Mouse (Mus musculus): ENCODE measurements around the gene Ctrc. TPM values are rescaled to one million over a fixed set of nuclear protein-coding genes. Genes with fewer than 3 reads are reported as not detected.

The Ctrc gene
- polyA plus RNA-seq, 1 experiment from 2014 or later, result 0.42 TPM

DNA sequence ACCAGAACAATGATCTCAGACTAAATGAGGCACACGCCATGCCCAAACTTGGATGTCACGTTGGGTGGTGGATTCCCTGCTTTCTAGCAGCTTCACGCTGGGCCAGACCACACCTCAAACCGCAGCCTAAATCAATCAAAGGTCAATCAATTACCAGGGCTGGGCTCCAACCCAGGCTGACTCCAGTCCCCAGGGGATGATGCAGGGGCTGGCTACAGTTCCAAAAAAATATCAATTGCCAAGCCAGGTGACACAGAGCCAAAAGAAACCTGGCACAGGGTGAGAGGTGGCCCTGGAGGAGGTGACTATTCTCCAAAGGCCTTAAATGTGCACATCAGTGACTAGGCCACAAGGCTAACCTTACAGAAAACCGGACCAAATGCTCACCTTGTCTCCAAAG, 19.4 kb upstream of the Ctrc start:
- H3K4me3 ChIP-seq (replicated peaks), result no peak overlapping the region
- no peaks in the 10 kb centered on the region for H3K9me3 ChIP-seq
- no peak overlapping the region for H3K27ac ChIP-seq
- H3K27me3 ChIP-seq (replicated peaks), result no peaks in the 10 kb centered on the region
- no peak overlapping the region for H3K4me2 ChIP-seq
- no peak for ATAC-seq (ENCODE audit: insufficient read depth, low FRiP score, low read depth)
- peaks cover 11% of the 10 kb centered on the region for H3K36me3 ChIP-seq
- H3K9ac ChIP-seq, result no peak overlapping the region
- peaks cover 61% of the 10 kb centered on the region for H3K4me1 ChIP-seq
- 87% methylated on average over 5 of the region's 5 CpGs for WGBS

- H3K9ac ChIP-seq, result no peak overlapping the region
- peaks cover 14% of the 10 kb centered on the region for H3K36me3 ChIP-seq
- no peaks in the 10 kb centered on the region for H3K27me3 ChIP-seq (replicated peaks)
- H3K4me2 ChIP-seq, result no peak overlapping the region
- no peak overlapping the region for H3K4me3 ChIP-seq (replicated peaks)
- no peak overlapping the region for H3K27ac ChIP-seq
- peaks cover 63% of the 10 kb centered on the region for H3K4me1 ChIP-seq
- ATAC-seq (ENCODE audit: insufficient read depth, low FRiP score, low read depth), result no peak
- H3K9me3 ChIP-seq, result no peaks in the 10 kb centered on the region
- WGBS, result 88% methylated on average over 5 of the region's 5 CpGs
Measured at GRCm38 (mm10) chr4:141865006-141865405, 18.8 kb upstream of the Ctrc start.

GRCm38 (mm10) chr4:141864506-141864905, 18.3 kb upstream of the Ctrc start:
- ATAC-seq (ENCODE audit: insufficient read depth, low FRiP score, low read depth), result no peak
- Histone ChIP-seq H3K9ac (no peak overlapping the region), H3K27ac (no peak overlapping the region), H3K4me3 (replicated peaks) (no peak overlapping the region), H3K36me3 (peaks cover 18% of the 10 kb centered on the region), H3K4me2 (no peak overlapping the region), H3K27me3 (replicated peaks) (no peaks in the 10 kb centered on the region), H3K4me1 (peaks cover 58% of the 10 kb centered on the region), H3K9me3 (no peaks in the 10 kb centered on the region)
- 92% methylated on average over 8 of the region's 8 CpGs for WGBS

GRCm38 (mm10) chr4:141863726-141864280, 17.6 kb upstream of the Ctrc start:
- peaks cover 54% of the 10 kb centered on the region for H3K4me1 ChIP-seq
- no peaks in the 10 kb centered on the region for H3K9me3 ChIP-seq
- no peak overlapping the region for H3K4me2 ChIP-seq
- no peak overlapping the region for H3K9ac ChIP-seq
- no peak for ATAC-seq (ENCODE audit: insufficient read depth, low FRiP score, low read depth)
- no peak overlapping the region for H3K27ac ChIP-seq
- H3K4me3 ChIP-seq (replicated peaks), result no peak overlapping the region
- H3K27me3 ChIP-seq (replicated peaks), result no peaks in the 10 kb centered on the region
- H3K36me3 ChIP-seq, result peaks cover 24% of the 10 kb centered on the region
- 81% methylated on average over 7 of the region's 7 CpGs for WGBS

GRCm38 (mm10) chr4:141862867-141863266, 16.7 kb upstream of the Ctrc start:
- Histone ChIP-seq H3K27me3 (replicated peaks) (no peaks in the 10 kb centered on the region), H3K4me1 (peaks cover 52% of the 10 kb centered on the region), H3K4me2 (no peak overlapping the region), H3K27ac (no peak overlapping the region), H3K9me3 (no peaks in the 10 kb centered on the region), H3K9ac (no peak overlapping the region), H3K36me3 (peaks cover 25% of the 10 kb centered on the region), H3K4me3 (replicated peaks) (no peak overlapping the region)
- WGBS, result 71% methylated on average over 5 of the region's 5 CpGs
- no peak for ATAC-seq (ENCODE audit: insufficient read depth, low FRiP score, low read depth)

GRCm38 (mm10) chr4:141861591-141862295, 15.6 kb upstream of the Ctrc start:
- Histone ChIP-seq H3K9me3 (no peaks in the 10 kb centered on the region), H3K4me3 (replicated peaks) (no peak overlapping the region), H3K9ac (no peak overlapping the region), H3K36me3 (peaks cover 25% of the 10 kb centered on the region), H3K4me1 (peaks cover 45% of the 10 kb centered on the region), H3K27ac (no peak overlapping the region), H3K4me2 (no peak overlapping the region), H3K27me3 (replicated peaks) (no peaks in the 10 kb centered on the region)
- no peak for ATAC-seq (ENCODE audit: insufficient read depth, low FRiP score, low read depth)
- 84% methylated on average over 17 of the region's 17 CpGs for WGBS

DNA sequence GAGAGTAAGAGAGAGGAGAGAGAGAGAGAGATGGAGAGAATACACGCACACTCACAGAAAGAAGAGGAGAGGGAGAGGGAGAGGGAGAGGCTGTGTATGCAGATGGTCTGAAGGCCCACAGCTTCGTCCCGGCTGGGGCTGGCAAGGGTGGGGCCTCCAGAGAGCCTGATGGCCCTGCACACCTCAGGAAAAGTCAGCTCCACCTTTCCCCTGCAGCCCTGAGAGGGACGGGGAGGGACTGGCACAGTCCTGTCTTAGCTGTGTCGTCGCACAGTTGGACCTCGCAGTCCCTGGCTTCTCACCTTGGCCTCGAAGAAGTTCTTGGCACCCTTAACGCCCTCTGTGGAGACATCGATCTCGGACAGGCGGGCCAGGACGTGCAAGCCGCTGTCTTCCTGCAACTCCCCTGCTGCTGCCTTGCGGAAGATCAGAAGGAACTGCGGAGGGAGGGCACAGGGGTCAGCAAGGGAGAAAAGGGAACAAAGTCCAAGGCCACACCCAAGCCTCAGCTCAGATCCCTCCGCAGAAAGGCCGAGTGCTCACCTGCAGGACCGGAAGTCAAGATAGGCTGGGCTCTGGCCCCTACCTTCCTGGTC, 14.2 kb upstream of the Ctrc start:
- Histone ChIP-seq H3K27me3 (replicated peaks) (no peaks in the 10 kb centered on the region), H3K9me3 (no peaks in the 10 kb centered on the region), H3K4me2 (no peak overlapping the region), H3K9ac (no peak overlapping the region), H3K4me3 (replicated peaks) (no peak overlapping the region), H3K4me1 (peaks cover 32% of the 10 kb centered on the region), H3K36me3 (peaks cover 25% of the 10 kb centered on the region), H3K27ac (peak overlapping the region; percentile 26; the same call in 1 of the 2 replicates)
- WGBS, result 54% methylated on average over 19 of the region's 19 CpGs
- peak; percentile 28; the same call in 1 of the 2 replicates for ATAC-seq (ENCODE audit: insufficient read depth, low FRiP score, low read depth)

DNA sequence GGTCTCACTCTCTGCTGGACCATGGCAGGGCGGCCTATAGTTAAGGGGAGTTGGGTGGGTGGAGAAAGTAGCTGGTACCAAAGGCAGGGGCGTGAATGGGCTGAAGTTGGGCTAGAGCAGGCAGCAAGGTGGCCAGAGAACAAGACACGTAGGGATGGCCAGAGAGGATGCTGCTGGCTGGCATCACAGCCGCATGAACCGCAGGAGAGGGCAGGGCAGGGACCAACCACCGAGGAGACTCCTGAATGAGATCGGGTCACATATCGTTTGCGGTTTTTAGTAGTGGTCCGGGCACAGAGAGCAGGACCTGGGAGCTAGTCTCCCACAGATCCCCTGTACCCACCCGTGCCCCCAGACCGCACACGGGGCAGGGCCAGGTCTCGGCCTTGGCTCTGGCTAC, 13.2 kb upstream of the Ctrc start:
- H3K4me1 ChIP-seq, result peaks cover 30% of the 10 kb centered on the region
- H3K9me3 ChIP-seq, result no peaks in the 10 kb centered on the region
- ATAC-seq (ENCODE audit: insufficient read depth, low FRiP score, low read depth), result no peak
- H3K4me2 ChIP-seq, result no peak overlapping the region
- no peak overlapping the region for H3K27ac ChIP-seq
- 96% methylated on average over 14 of the region's 14 CpGs for WGBS
- H3K36me3 ChIP-seq, result peaks cover 22% of the 10 kb centered on the region
- H3K9ac ChIP-seq, result no peak overlapping the region
- no peak overlapping the region for H3K4me3 ChIP-seq (replicated peaks)
- H3K27me3 ChIP-seq (replicated peaks), result no peaks in the 10 kb centered on the region

DNA sequence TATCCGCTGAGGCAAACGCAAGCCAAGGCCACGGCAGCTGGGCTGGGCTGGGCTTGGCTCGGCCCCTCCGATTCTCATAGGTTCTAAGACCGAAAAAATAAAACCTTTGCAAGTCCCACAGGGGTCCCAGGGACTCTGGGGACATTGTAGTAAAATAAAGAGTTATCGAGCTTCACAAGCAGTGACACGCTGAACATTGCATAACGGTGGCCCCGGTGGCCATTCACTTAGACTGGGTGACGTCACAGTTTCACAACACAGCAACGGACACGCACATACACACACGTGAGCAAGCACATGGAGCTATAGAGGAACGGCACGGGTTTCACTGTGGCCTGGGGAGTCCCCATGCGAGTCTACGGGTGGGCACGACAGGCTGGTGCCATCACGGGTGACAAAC, 12.3 kb upstream of the Ctrc start:
- Histone ChIP-seq H3K36me3 (peaks cover 21% of the 10 kb centered on the region), H3K4me2 (no peak overlapping the region), H3K9me3 (no peaks in the 10 kb centered on the region), H3K27me3 (replicated peaks) (no peaks in the 10 kb centered on the region), H3K9ac (no peak overlapping the region), H3K4me3 (replicated peaks) (no peak overlapping the region), H3K27ac (peak overlapping the region; percentile 59), H3K4me1 (peaks cover 30% of the 10 kb centered on the region)
- WGBS, result 67% methylated on average over 20 of the region's 20 CpGs
- ATAC-seq (ENCODE audit: insufficient read depth, low FRiP score, low read depth), result no peak

- no peak overlapping the region for H3K9ac ChIP-seq
- 18% methylated on average over 10 of the region's 10 CpGs for WGBS
- peaks cover 21% of the 10 kb centered on the region for H3K36me3 ChIP-seq
- no peaks in the 10 kb centered on the region for H3K9me3 ChIP-seq
- peak overlapping the region; percentile 77 for H3K27ac ChIP-seq
- H3K4me3 ChIP-seq (replicated peaks), result no peak overlapping the region
- ATAC-seq (ENCODE audit: insufficient read depth, low FRiP score, low read depth), result peak; percentile 51; the same call in 1 of the 2 replicates
- H3K4me2 ChIP-seq, result no peak overlapping the region
- H3K27me3 ChIP-seq (replicated peaks), result no peaks in the 10 kb centered on the region
- H3K4me1 ChIP-seq, result peaks cover 26% of the 10 kb centered on the region
Measured at GRCm38 (mm10) chr4:141857422-141857930, 11.3 kb upstream of the Ctrc start.

DNA sequence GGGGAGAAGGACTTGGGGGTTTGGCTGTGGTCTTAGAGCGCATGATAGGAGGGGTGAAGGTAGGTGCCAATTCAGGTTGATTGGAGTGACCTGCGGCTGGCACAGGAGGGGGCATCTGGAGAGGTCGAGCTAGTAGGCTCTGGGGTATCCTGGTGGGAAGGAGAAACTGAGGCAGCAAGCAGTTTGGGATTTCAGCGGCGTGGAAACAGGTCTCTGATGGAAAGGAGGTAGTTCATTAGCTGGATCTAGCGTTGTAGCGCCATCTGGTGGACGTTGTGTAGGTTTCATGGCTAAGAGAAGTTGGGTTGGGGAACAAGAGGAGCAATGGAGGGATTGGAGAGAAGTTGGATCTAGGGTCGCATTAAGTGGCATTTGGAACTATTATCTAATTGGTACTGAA, 7.3 kb upstream of the Ctrc start:
- Histone ChIP-seq H3K9me3 (no peaks in the 10 kb centered on the region), H3K4me2 (no peak overlapping the region), H3K9ac (no peak overlapping the region), H3K4me3 (replicated peaks) (no peak overlapping the region), H3K27ac (no peak overlapping the region), H3K4me1 (peaks cover 7% of the 10 kb centered on the region), H3K27me3 (replicated peaks) (no peaks in the 10 kb centered on the region), H3K36me3 (no peaks in the 10 kb centered on the region)
- no peak for ATAC-seq (ENCODE audit: insufficient read depth, low FRiP score, low read depth)
- 78% methylated on average over 9 of the region's 9 CpGs for WGBS

GRCm38 (mm10) chr4:141834536-141835095, 11.5 kb downstream of the Ctrc start:
- ATAC-seq (ENCODE audit: insufficient read depth, low FRiP score, low read depth), result no peak; the same call in 1 of the 2 replicates
- no peak overlapping the region for H3K9ac ChIP-seq
- H3K27ac ChIP-seq, result no peak overlapping the region
- H3K27me3 ChIP-seq (replicated peaks), result no peaks in the 10 kb centered on the region
- no peak overlapping the region for H3K4me3 ChIP-seq (replicated peaks)
- H3K4me2 ChIP-seq, result no peak overlapping the region
- H3K4me1 ChIP-seq, result no peaks in the 10 kb centered on the region
- no peaks in the 10 kb centered on the region for H3K9me3 ChIP-seq
- WGBS, result 54% methylated on average over 5 of the region's 5 CpGs
- no peaks in the 10 kb centered on the region for H3K36me3 ChIP-seq

All from stomach, embryonic 15.5 days (tissue).